Mouse (Mus musculus) heart, postnatal 0 days (tissue): ENCODE data around the gene Pik3ca. TPM values are rescaled to one million over a fixed set of nuclear protein-coding genes. Genes with fewer than 3 reads are reported as not detected.

Experiments used
- ATAC-seq: fragments of 200-750 bp; cut with Nextera tagmentation; 2 replicates; pipeline ENCODE4 v1.8.0; 2017; ENCODE audit warnings: low read depth, moderate number of reproducible peaks, moderate library complexity; ENCODE audit not compliant: insufficient read depth
- DNase-seq: peaks from one replicate; pipeline ENCODE4 v3.0.0-alpha.2; 2016; ENCODE audit warnings: low spot score
- H3K27ac ChIP-seq: fragments of 300-500 bp; sonication (generic); 2 replicates; pipeline ENCODE4 v1.5.1; 2014; ENCODE audit warnings: low read depth, mild to moderate bottlenecking
- H3K27me3 ChIP-seq: fragments of 300-500 bp; sonication (generic); 2 replicates; pipeline ENCODE4 v1.6.1; 2014; ENCODE audit warnings: low read length, mixed read lengths; ENCODE audit not compliant: control insufficient read depth, insufficient read depth
- H3K36me3 ChIP-seq: fragments of 300-500 bp; sonication (generic); replicated peaks from 2 replicates; pipeline ENCODE4 v1.6.1; 2014; ENCODE audit warnings: low read length, mixed read lengths; ENCODE audit not compliant: control insufficient read depth, insufficient read depth
- H3K4me1 ChIP-seq: fragments of 300-500 bp; sonication (generic); 2 replicates; pipeline ENCODE4 v1.6.1; 2014; ENCODE audit warnings: antibody characterized with exemption; ENCODE audit not compliant: control insufficient read depth, insufficient read depth
- H3K4me2 ChIP-seq: fragments of 300-500 bp; sonication (generic); 2 replicates; pipeline ENCODE4 v1.6.1; 2014; ENCODE audit warnings: low read depth, mild to moderate bottlenecking, low read length, moderate library complexity
- H3K4me3 ChIP-seq: fragments of 300-500 bp; sonication (generic); 2 replicates; pipeline ENCODE4 v1.5.1; 2014; ENCODE audit warnings: low read depth, low read length
- H3K9ac ChIP-seq: fragments of 300-500 bp; sonication (generic); replicated peaks from 2 replicates; pipeline ENCODE4 v1.6.1; 2014; ENCODE audit warnings: low read depth, low read length, mixed read lengths
- H3K9me3 ChIP-seq: fragments of 300-500 bp; sonication (generic); replicated peaks from 2 replicates; pipeline ENCODE4 v1.6.1; 2016; ENCODE audit warnings: low read length; ENCODE audit not compliant: control insufficient read depth
- CTCF ChIP-seq: IDR thresholded peaks from 2 replicates; pipeline ENCODE4 v1.5.1; 2016; ENCODE audit warnings: antibody characterized with exemption, control low read depth, low read depth
- EP300 ChIP-seq: IDR thresholded peaks from 2 replicates; pipeline ENCODE4 v1.6.1; 2016; ENCODE audit warnings: antibody characterized with exemption, low read depth
- WGBS: fragments of 180-500 bp; shearing (Covaris S2); extraction: QIAGEN DNeasy Blood & Tissue Kit; methylation state at CpG from one replicate; pipeline ENCODE4 v1.1.7; 2014; 5-methylcytosine and 5-hydroxymethylcytosine counted together
- polyA plus RNA-seq: library from polyadenylated mRNA; unstranded; fragments of >200 nt; fragmentation: Nextera tagmentation; extraction: Ambion mirVana; gene quantifications from 2 replicates; pipeline ENCODE4 v1.2.1, GENCODE M21; 2015
- total RNA-seq: library from RNA; depleted of rRNA; stranded (reverse); fragments of >200 nt; gene quantifications from 2 replicates; pipeline ENCODE4 v1.2.3, GENCODE M21; 2014; ENCODE audit warnings: low replicate concordance

Pik3ca gene
- total and polyA plus RNA-seq, 2 experiments from 2014 or later = 6.7 to 19.2 TPM

DNA sequence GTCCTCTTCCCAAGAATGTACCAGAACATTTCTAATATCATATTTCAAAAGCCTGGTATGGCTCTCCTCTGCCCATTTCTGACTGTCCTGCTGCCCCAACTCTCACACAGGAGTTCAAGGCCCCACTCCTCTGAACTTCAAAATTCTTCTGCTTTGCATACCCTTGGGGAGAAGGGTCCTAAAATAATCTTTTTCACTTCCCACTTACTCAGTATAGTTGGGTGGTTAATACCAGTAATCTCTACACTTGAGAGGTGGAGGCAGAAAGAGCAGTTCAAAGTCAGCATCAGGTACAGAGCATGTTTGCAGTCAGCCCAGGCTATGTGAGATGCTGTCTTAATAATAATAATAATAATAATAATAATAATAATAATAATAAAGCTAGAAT is 93.5 kb downstream of the Pik3ca start:
- H3K9me3 ChIP-seq = no peaks in the 10 kb centered on the region
- H3K4me3 ChIP-seq = no peak overlapping the region
- H3K36me3 ChIP-seq = no peaks in the 10 kb centered on the region
- H3K4me1 ChIP-seq = no peaks in the 10 kb centered on the region
- DNase-seq (no peak), ATAC-seq (no peak)
- H3K27me3 ChIP-seq = no peaks in the 10 kb centered on the region
- no peak for TF ChIP-seq EP300
- no peak for TF ChIP-seq CTCF
- H3K4me2 ChIP-seq = no peak overlapping the region
- H3K27ac ChIP-seq = no peak overlapping the region
- H3K9ac ChIP-seq = no peak overlapping the region

DNA sequence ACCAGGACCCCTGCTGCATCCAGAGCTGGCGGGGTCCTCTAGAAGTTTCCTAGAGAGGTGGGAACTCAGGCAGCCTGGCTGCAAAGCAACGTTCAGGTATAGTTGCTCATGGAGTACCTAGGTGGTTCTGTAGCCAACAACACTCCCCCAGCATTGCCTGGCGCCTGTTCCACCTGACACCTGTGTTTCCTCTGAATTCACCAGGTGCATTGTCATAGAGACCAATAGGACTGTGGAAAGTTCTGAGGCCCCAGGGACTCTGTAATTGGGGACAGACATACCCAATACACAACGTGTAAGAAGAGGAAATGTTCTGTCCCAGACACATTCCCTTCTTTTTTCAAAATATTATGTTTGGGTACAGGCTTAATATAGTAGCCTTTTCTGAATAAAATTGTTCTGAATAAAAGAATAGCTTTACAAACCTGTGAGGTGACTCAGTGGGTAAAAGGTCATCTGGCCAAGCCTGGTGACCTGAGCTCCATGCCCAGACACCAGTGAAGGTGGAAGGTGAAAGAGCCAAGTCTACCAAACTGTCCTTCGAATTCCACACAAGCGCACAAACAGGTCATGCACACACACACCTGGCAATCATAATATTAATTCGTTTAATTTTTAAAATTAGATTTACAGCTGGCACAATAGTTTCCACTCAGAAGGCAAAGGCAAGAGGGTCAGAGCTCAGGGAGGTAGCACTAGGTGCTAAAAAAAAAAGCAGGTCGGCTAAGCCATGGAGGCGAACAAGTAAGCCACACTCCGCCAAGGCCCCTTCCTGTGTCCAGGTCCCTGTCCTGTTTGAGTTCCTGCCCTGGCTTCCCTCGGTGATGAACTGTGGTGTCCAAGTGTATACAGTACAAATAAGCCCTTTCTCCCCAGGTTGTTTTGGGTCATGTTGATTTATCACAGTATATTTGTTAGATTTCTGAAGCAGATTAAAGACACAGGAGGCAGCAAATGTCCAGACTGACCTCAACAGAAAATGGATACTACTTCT is 94.9 kb downstream of the Pik3ca start, which contains the start of gene Kcnmb3:
Gene Kcnmb3, minus strand, starts transcription at position 135 of the 994 bp plus-strand sequence.
- Histone ChIP-seq H3K9me3 (no peaks in the 10 kb centered on the region), H3K4me1 (no peaks in the 10 kb centered on the region), H3K27me3 (no peaks in the 10 kb centered on the region), H3K9ac (no peak within 1 kb of the TSS), H3K27ac (no peak within 1 kb of the TSS), H3K4me2 (no peak within 1 kb of the TSS), H3K4me3 (no peak within 1 kb of the TSS), H3K36me3 (no peaks in the 10 kb centered on the region)
- WGBS = 72% methylated on average over 11 of the region's 11 CpGs
- no peak for ATAC-seq
- no peak for TF ChIP-seq EP300
- no peak for TF ChIP-seq CTCF
- no peak for DNase-seq

GRCm38 (mm10) chr3:32494387-32495087 is 97.1 kb downstream of the Pik3ca start:
- TF ChIP-seq EP300 (no peak), CTCF (0 out of 2 replicates have a peak, but pooled peaks have one; percentile 21)
- Histone ChIP-seq H3K9ac (no peak overlapping the region), H3K27ac (no peak overlapping the region), H3K4me1 (no peaks in the 10 kb centered on the region), H3K4me3 (no peak overlapping the region), H3K27me3 (no peaks in the 10 kb centered on the region), H3K36me3 (no peaks in the 10 kb centered on the region), H3K4me2 (no peak overlapping the region), H3K9me3 (no peaks in the 10 kb centered on the region)
- DNase-seq (no peak), ATAC-seq (no peak)
- 77% methylated on average over 8 of the region's 8 CpGs for WGBS

- H3K4me3 ChIP-seq = no peak overlapping the region
- H3K36me3 ChIP-seq = no peaks in the 10 kb centered on the region
- no peak for TF ChIP-seq EP300
- TF ChIP-seq CTCF = no peak
- ATAC-seq (no peak), DNase-seq (no peak)
- no peak overlapping the region for H3K4me2 ChIP-seq
- no peak overlapping the region for H3K9ac ChIP-seq
- H3K27me3 ChIP-seq = no peaks in the 10 kb centered on the region
- no peaks in the 10 kb centered on the region for H3K9me3 ChIP-seq
- no peaks in the 10 kb centered on the region for H3K4me1 ChIP-seq
- H3K27ac ChIP-seq = no peak overlapping the region
- 77% methylated on average over 8 of the region's 8 CpGs for WGBS
Observed at GRCm38 (mm10) chr3:32495088-32495770, 97.8 kb downstream of the Pik3ca start.
